Mouse (Mus musculus): ENCODE data around the gene Sema3b.
"Not testable (repeated sequence)": the region's sequence is repeated elsewhere in the genome, so short reads cannot be mapped to it uniquely, and the experiment has no call there.

GRCm38 (mm10) chr9:107565556-107565955 is 43.5 kb downstream of the Sema3b start:
- TF ChIP-seq CTCF (IDR thresholded peaks at IDR 0.05; ENCODE audit: low read depth): peak; percentile 46
- TF ChIP-seq EP300 (IDR thresholded peaks at IDR 0.05; ENCODE audit: low read depth): not testable (repeated sequence)
